Comparison of ENCODE assay signal across 1 mouse cellular context in genomic region chr2:11535412-11535928, GRCm38 (mm10).
A peak's percentile ranks its signal among the peaks of the same experiment; 100 is the strongest.
TF ChIP-seq lines count a peak whose summit lies in the region.

No protein-coding gene starts in this region.

TF ChIP-seq in MEL, 35 proteins besides CTCF, POLR2A, EP300 and RAD21 (continued from another document):
- peak; percentile 31; the same call in 1 of the 2 replicates for TF ChIP-seq HCFC1 (IDR thresholded peaks at IDR 0.05; ENCODE audit: low read depth, low read length)
- peak; percentile 69; the same call in 1 of the 2 replicates for TF ChIP-seq ELF1 (IDR thresholded peaks at IDR 0.05; ENCODE audit: low read depth, low read length)
- peak; percentile 60; the same call in 1 of the 2 replicates for TF ChIP-seq POLR2AphosphoS5 (IDR thresholded peaks at IDR 0.05; ENCODE audit: borderline replicate concordance, low read depth, low read length)
- peak; percentile 99 for TF ChIP-seq MAX (IDR thresholded peaks at IDR 0.05; ENCODE audit: low read length)
- TF ChIP-seq RCOR1 (IDR thresholded peaks at IDR 0.05; ENCODE audit: low read depth, low read length), result no peak
- TF ChIP-seq CHD2 (IDR thresholded peaks at IDR 0.05; ENCODE audit: low read length), result no peak
- TF ChIP-seq MYB (IDR thresholded peaks at IDR 0.05; ENCODE audit: low read depth, low read length), result no peak
- no peak for TF ChIP-seq MEF2A (IDR thresholded peaks at IDR 0.05; ENCODE audit: extremely low read depth, insufficient replicate concordance, low read depth, low read length, poor library complexity, severe bottlenecking)
- TF ChIP-seq MYC (IDR thresholded peaks at IDR 0.05; ENCODE audit: low read depth, low read length), result peak; percentile 99
- no peak for TF ChIP-seq MAZ (IDR thresholded peaks at IDR 0.05; ENCODE audit: low read depth, low read length)
- peak; percentile 84 for TF ChIP-seq USF1 (IDR thresholded peaks at IDR 0.05; ENCODE audit: low read depth, low read length)
- peak; percentile 94 for TF ChIP-seq SIN3A (IDR thresholded peaks at IDR 0.05; ENCODE audit: low read length)
- TF ChIP-seq SMC3 (IDR thresholded peaks at IDR 0.05; ENCODE audit: low read depth, low read length), result no peak
- TF ChIP-seq BHLHE40 (IDR thresholded peaks at IDR 0.05; ENCODE audit: borderline replicate concordance, low read depth, low read length), result peak; percentile 99
- no peak for TF ChIP-seq E2F4 (IDR thresholded peaks at IDR 0.05; ENCODE audit: borderline replicate concordance, low read depth, low read length)
- TF ChIP-seq MXI1 (IDR thresholded peaks at IDR 0.05; ENCODE audit: low read depth, low read length), result peak; percentile 100
- no peak for TF ChIP-seq ZKSCAN1 (IDR thresholded peaks at IDR 0.05; ENCODE audit: low read depth, low read length)
